Mouse (Mus musculus): ENCODE data around the gene Gm49337. TPM values are rescaled to one million over a fixed set of nuclear protein-coding genes. Genes with fewer than 3 reads are reported as not detected.

Gm49337 gene
- polyA plus RNA-seq (2016; fragmentation: Nextera tagmentation; extraction: Ambion mirVana): not detected in 2 replicates

DNA sequence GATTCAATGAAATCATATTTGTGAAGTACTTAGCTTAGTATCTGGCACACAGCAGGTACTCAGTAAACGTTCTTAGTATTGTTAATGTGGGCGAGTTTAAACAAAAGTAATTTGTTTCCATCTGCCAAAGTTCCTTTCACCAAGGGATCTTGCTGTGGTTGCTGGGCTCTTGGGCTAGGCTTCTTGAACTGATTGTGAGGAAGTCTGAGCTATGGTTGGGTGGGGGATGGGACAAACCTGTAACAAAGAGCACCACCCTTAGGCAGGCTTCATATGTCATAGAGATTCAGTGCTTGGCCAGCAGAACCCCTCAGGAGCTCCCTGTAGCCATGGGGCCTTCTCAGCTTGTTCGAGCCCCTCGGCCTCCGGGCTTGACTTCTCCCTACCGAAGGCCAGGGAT, at the start of gene Gm49337, which contains the start of gene 1700042G07Rik:
Gene Gm49337, plus strand, starts transcription at position 313 of the 400 bp plus-strand sequence.
Gene 1700042G07Rik, plus strand, starts transcription at position 301 of the 400 bp plus-strand sequence.
- no peaks in the 10 kb centered on the region for H3K27me3 ChIP-seq (replicated peaks)
- H3K27ac ChIP-seq: no peak within 1 kb of the TSS
- H3K9me3 ChIP-seq: no peaks in the 10 kb centered on the region
- H3K4me3 ChIP-seq: no peak within 1 kb of the TSS
- no peaks in the 10 kb centered on the region for H3K36me3 ChIP-seq
- H3K4me2 ChIP-seq (replicated peaks): no peak within 1 kb of the TSS
- peaks cover 13% of the 10 kb centered on the region for H3K4me1 ChIP-seq
- 90% methylated on average over 6 of the region's 6 CpGs for WGBS
- no peak for ATAC-seq (ENCODE audit: low FRiP score, low read depth)
- H3K9ac ChIP-seq: no peak within 1 kb of the TSS

GRCm38 (mm10) chr4:116123602-116124519, 49.3 kb upstream of the Gm49337 start, which contains the start of the genes Rad54l and Pomgnt1:
Rad54l (minus strand) TSS chr4:116123690.
Pomgnt1 (plus strand) TSS chr4:116123840.
- Histone ChIP-seq H3K27me3 (replicated peaks) (no peaks in the 10 kb centered on the region), H3K4me1 (peaks cover 15% of the 10 kb centered on the region), H3K4me2 (replicated peaks) (peak within 1 kb of the TSS; percentile 74), H3K4me3 (peak within 1 kb of the TSS; percentile 55), H3K9ac (peak within 1 kb of the TSS; percentile 49), H3K9me3 (no peaks in the 10 kb centered on the region), H3K27ac (no peak within 1 kb of the TSS), H3K36me3 (no peaks in the 10 kb centered on the region)
- 7% methylated on average over 24 of the region's 24 CpGs for WGBS
- ATAC-seq (ENCODE audit: low FRiP score, low read depth): peak; percentile 97

DNA sequence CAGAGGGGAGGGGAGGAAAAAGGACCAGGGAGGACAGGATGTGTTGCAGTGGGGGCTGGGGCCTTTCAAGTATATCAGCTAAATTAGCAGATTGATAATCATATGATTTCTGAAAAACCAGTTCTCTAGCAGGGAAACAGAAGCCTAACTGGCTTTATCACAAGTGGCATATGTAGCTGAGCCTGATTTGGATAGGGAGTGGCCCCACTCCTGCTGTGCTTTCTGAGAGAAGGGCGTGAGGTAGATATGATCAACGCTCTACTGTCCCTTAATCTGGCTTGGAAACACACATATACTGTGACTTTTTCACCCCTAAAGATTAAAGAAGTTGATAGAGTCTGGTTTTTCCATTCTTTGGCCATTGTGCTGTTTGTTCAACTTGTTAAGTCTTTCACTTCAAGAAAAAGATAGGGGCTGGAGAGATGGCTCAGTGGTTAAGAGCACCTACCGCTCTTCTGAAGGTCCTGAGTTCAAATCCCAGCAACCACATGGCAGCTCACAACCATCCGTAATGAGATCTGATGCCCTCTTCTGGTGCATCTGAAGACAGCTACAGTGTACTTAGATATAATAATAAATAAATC, 47.3 kb upstream of the Gm49337 start:
- H3K27ac ChIP-seq: no peak overlapping the region
- H3K36me3 ChIP-seq: no peaks in the 10 kb centered on the region
- no peak overlapping the region for H3K9ac ChIP-seq
- no peak overlapping the region for H3K4me3 ChIP-seq
- WGBS: 97% methylated on average over 4 of the region's 4 CpGs
- no peak for ATAC-seq (ENCODE audit: low FRiP score, low read depth)
- H3K27me3 ChIP-seq (replicated peaks): no peaks in the 10 kb centered on the region
- no peak overlapping the region for H3K4me2 ChIP-seq (replicated peaks)
- H3K9me3 ChIP-seq: no peaks in the 10 kb centered on the region
- H3K4me1 ChIP-seq: peaks cover 15% of the 10 kb centered on the region

DNA sequence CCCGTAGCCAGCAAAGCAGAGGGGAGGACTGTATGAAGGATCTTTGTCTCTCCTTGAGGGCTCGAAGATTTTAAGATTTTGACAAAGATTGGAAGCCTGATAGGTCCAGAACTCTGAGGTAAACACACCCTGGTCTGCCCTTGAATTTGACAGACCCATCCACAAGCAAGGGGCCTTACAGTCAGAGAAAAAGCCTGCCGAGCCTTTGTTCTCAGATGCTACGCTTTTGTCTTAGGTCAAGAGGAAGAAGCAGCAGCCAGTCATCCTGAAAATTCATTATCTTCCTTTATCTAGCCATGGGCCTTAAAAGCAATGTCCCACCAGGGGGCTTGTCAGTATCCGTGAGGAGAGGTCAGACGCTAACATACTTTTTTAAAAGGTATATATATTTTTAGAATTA, 45.2 kb upstream of the Gm49337 start:
- Histone ChIP-seq H3K27me3 (replicated peaks) (no peaks in the 10 kb centered on the region), H3K4me1 (peaks cover 13% of the 10 kb centered on the region), H3K36me3 (no peaks in the 10 kb centered on the region), H3K4me2 (replicated peaks) (no peak overlapping the region), H3K27ac (no peak overlapping the region), H3K4me3 (no peak overlapping the region), H3K9me3 (no peaks in the 10 kb centered on the region), H3K9ac (no peak overlapping the region)
- 70% methylated on average over 6 of the region's 6 CpGs for WGBS
- ATAC-seq (ENCODE audit: low FRiP score, low read depth): no peak

- Histone ChIP-seq H3K9me3 (no peaks in the 10 kb centered on the region), H3K36me3 (no peaks in the 10 kb centered on the region), H3K9ac (no peak overlapping the region), H3K4me2 (replicated peaks) (no peak overlapping the region), H3K27ac (no peak overlapping the region), H3K4me3 (no peak overlapping the region), H3K4me1 (no peaks in the 10 kb centered on the region), H3K27me3 (replicated peaks) (no peaks in the 10 kb centered on the region)
- ATAC-seq (ENCODE audit: low FRiP score, low read depth): no peak
- WGBS: 79% methylated on average over 4 of the region's 4 CpGs
Observed at GRCm38 (mm10) chr4:116133126-116133525, 40.1 kb upstream of the Gm49337 start.

DNA sequence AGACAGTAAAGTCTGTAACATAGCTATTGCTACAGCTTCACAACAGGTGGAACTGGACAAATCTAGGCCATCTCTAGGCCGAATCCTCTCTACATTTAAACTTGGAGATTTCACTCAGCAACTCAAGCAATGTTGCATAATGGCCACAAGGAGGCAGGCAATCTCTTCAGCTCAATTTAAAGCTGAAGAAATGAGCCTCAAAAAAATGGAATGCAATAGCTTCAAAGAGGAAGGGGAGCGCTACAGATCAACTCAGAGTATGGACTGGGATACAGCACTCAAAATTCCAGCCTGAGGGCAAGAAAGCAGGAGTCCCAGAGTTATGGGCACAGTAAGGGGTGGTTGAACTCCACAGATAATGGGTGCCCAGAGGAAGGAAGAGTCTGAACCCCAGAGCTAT, 38.2 kb upstream of the Gm49337 start:
- no peaks in the 10 kb centered on the region for H3K9me3 ChIP-seq
- no peak overlapping the region for H3K9ac ChIP-seq
- H3K4me3 ChIP-seq: no peak overlapping the region
- WGBS: 45% methylated on average over 2 of the region's 2 CpGs
- no peak for ATAC-seq (ENCODE audit: low FRiP score, low read depth)
- no peak overlapping the region for H3K4me2 ChIP-seq (replicated peaks)
- no peaks in the 10 kb centered on the region for H3K36me3 ChIP-seq
- no peaks in the 10 kb centered on the region for H3K27me3 ChIP-seq (replicated peaks)
- H3K4me1 ChIP-seq: no peaks in the 10 kb centered on the region
- no peak overlapping the region for H3K27ac ChIP-seq

DNA sequence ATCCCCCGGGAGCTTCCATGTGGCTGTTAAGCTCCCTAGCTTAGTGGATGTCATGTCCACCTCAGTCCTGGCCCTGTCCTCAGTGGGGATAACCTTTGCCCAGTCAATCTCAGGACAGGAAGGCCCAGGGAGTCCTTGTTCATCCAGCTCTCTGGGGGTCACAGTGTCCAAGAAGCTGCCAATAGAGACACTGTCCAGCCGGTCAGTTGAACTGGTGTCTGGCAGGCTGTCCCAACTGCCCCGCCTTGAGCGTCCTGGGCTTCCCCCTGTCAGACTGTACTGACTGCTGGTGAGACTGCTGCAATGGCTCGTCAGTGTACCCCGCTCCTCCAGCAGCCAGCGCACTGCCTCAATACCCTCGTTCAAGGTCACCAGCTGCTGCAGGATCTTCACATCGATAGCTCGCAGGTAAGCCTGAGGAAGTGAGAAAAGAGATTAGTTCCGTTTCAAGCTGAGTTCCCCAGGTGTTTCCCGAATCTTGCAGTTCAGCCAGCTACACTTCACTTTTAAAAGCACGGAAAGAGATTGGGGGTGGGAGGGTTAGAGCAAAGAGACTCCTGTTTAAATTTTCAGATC, 35.7 kb upstream of the Gm49337 start:
- no peak overlapping the region for H3K4me2 ChIP-seq (replicated peaks)
- no peak for ATAC-seq (ENCODE audit: low FRiP score, low read depth)
- no peak overlapping the region for H3K9ac ChIP-seq
- no peak overlapping the region for H3K4me3 ChIP-seq
- no peaks in the 10 kb centered on the region for H3K27me3 ChIP-seq (replicated peaks)
- 59% methylated on average over 13 of the region's 13 CpGs for WGBS
- H3K27ac ChIP-seq: no peak overlapping the region
- H3K36me3 ChIP-seq: no peaks in the 10 kb centered on the region
- no peaks in the 10 kb centered on the region for H3K9me3 ChIP-seq
- no peaks in the 10 kb centered on the region for H3K4me1 ChIP-seq

DNA sequence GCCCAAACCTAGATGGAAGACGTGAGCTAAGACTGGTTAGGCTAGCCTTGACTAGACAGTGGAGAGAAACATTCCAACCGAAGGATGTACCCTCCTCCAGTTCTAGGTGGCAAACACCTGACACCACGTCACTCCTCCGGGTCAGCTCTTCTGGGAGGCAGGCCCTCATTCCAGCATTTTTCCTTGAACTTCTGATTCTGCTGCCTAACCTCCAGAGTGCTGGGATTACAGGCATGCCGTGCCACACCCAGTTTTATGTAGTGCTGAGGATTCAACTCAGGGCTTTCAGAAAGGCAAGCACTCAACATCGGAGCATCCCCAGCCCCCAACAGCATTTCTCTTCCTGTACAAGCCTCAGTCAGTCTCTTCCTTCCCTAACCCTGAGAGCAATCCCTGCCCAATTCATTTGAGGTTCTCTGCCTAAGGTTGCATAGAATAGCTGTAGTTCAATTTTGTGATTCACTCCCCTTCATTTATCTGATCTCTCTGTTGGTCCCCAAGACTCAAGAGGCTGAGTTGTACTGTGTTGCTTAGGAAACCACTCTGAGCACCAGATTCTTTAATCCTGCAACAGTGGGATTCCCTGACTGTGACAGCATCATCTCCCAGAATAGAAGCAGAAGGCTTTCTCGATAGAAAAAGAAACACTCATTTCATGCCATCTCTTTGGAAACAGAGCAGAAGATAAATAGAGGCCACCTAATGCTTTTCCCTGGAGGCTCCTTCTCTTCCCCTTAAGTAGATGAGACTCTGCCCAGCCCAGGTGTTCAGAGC, 32.2 kb upstream of the Gm49337 start:
- Histone ChIP-seq H3K27me3 (replicated peaks) (peaks cover 15% of the 10 kb centered on the region), H3K4me2 (replicated peaks) (no peak overlapping the region), H3K36me3 (no peaks in the 10 kb centered on the region), H3K27ac (no peak overlapping the region), H3K4me1 (peaks cover 12% of the 10 kb centered on the region; the same call in 1 of the 2 replicates), H3K9me3 (no peaks in the 10 kb centered on the region), H3K9ac (no peak overlapping the region), H3K4me3 (no peak overlapping the region)
- no peak for ATAC-seq (ENCODE audit: low FRiP score, low read depth)
- 85% methylated on average over 7 of the region's 7 CpGs for WGBS

- Histone ChIP-seq H3K4me3 (no peak overlapping the region), H3K4me2 (replicated peaks) (no peak overlapping the region), H3K27me3 (replicated peaks) (peaks cover 15% of the 10 kb centered on the region), H3K9ac (no peak overlapping the region), H3K36me3 (no peaks in the 10 kb centered on the region), H3K9me3 (no peaks in the 10 kb centered on the region), H3K4me1 (peaks cover 12% of the 10 kb centered on the region; the same call in 1 of the 2 replicates), H3K27ac (no peak overlapping the region)
- 66% methylated on average over 1 of the region's 1 CpGs for WGBS
- no peak for ATAC-seq (ENCODE audit: low FRiP score, low read depth)
Observed at GRCm38 (mm10) chr4:116141736-116142135, 31.4 kb upstream of the Gm49337 start.

GRCm38 (mm10) chr4:116142269-116142668, 30.9 kb upstream of the Gm49337 start:
- H3K27ac ChIP-seq: no peak overlapping the region
- no peak for ATAC-seq (ENCODE audit: low FRiP score, low read depth)
- 68% methylated on average over 7 of the region's 7 CpGs for WGBS

GRCm38 (mm10) chr4:116143317-116143811, 29.8 kb upstream of the Gm49337 start:
- no peak overlapping the region for H3K4me3 ChIP-seq
- no peak overlapping the region for H3K27ac ChIP-seq
- no peak for ATAC-seq (ENCODE audit: low FRiP score, low read depth)
- 10% methylated on average over 7 of the region's 7 CpGs for WGBS
- H3K36me3 ChIP-seq: no peaks in the 10 kb centered on the region
- H3K9ac ChIP-seq: no peak overlapping the region
- no peaks in the 10 kb centered on the region for H3K9me3 ChIP-seq
- peak overlapping the region; percentile 93 for H3K4me2 ChIP-seq (replicated peaks)
- peaks cover 12% of the 10 kb centered on the region; the same call in 1 of the 2 replicates for H3K4me1 ChIP-seq
- peaks cover 15% of the 10 kb centered on the region for H3K27me3 ChIP-seq (replicated peaks)

More at GRCm38 (mm10) chr4:116142269-116142668, 30.9 kb upstream of the Gm49337 start:
- Histone ChIP-seq H3K4me3 (no peak overlapping the region), H3K9me3 (no peaks in the 10 kb centered on the region), H3K9ac (no peak overlapping the region), H3K36me3 (no peaks in the 10 kb centered on the region), H3K27me3 (replicated peaks) (peaks cover 15% of the 10 kb centered on the region), H3K4me1 (peaks cover 12% of the 10 kb centered on the region; the same call in 1 of the 2 replicates), H3K4me2 (replicated peaks) (no peak overlapping the region)
